Mouse (Mus musculus): ENCODE results near the gene Apool. TPM values are rescaled to one million over a fixed set of nuclear protein-coding genes. Genes with fewer than 3 reads are reported as not detected.

Apool gene
- polyA plus RNA-seq, 1 experiment, result 16.3 TPM

DNA sequence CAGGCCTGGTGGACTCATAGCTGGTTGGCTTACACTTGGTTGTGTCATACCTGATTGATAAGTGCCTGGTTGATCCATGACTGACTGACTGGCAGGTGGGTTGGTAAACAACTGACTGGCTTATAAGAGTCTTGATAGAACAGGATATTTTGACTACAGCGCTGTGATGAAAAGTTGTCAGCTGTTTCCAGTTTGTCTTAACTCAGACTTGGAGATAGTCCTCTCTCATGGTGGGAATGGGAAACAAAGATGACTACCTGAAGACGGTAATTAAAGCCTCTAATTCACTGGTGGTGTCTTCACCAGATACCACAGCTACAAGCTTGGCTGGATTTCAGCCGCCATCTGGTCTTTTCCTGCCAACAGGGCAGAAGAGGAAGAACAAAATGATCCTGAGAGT, 95.5 kb downstream of the Apool start, which contains the start of gene Satl1:
TSS of gene Satl1 (minus strand) at position 101 of the 400 bp plus-strand sequence.
- Histone ChIP-seq H3K36me3 (ENCODE audit: control insufficient read depth, insufficient read depth) (no peaks in the 10 kb centered on the region), H3K27me3 (ENCODE audit: control insufficient read depth, insufficient read depth, insufficient read length) (no peaks in the 10 kb centered on the region), H3K79me2 (ENCODE audit: control insufficient read depth, insufficient read depth) (no peaks in the 10 kb centered on the region), H3K4me2 (ENCODE audit: low read depth) (no peak within 1 kb of the TSS), H3ac (ENCODE audit: control insufficient read depth, insufficient read length) (no peak within 1 kb of the TSS), H3K4me3 (no peak within 1 kb of the TSS)
- TF ChIP-seq MAX (IDR thresholded peaks at IDR 0.05; ENCODE audit: low read depth) (no peak), USF1 (IDR thresholded peaks at IDR 0.05; ENCODE audit: low read depth) (no peak), E2F4 (IDR thresholded peaks at IDR 0.05; ENCODE audit: insufficient read depth) (no peak), SRF (IDR thresholded peaks at IDR 0.05; ENCODE audit: control insufficient read depth, insufficient read length, low read depth) (no peak), MYOD1 (IDR thresholded peaks at IDR 0.05; ENCODE audit: control insufficient read depth in 1 of 3, insufficient read length in 2 of 3, low read depth in 2 of 3) (no peak), POLR2AphosphoS2 (IDR thresholded peaks at IDR 0.05; ENCODE audit: insufficient read length, low read depth) (no peak), TCF3 (IDR thresholded peaks at IDR 0.05; ENCODE audit: insufficient read length, low read depth) (no peak), CEBPB (IDR thresholded peaks at IDR 0.05; ENCODE audit: insufficient read depth, poor library complexity, severe bottlenecking) (no peak), POLR2A (IDR thresholded peaks at IDR 0.05; ENCODE audit: insufficient read length, low read depth) (no peak), MYOG (IDR thresholded peaks at IDR 0.05; ENCODE audit: control insufficient read depth in 1 of 3, insufficient read depth in 1 of 3, insufficient read length in 2 of 3, low read depth in 2 of 3) (no peak)

- H3K4me3 ChIP-seq, result no peak overlapping the region
- no peak overlapping the region for H3ac ChIP-seq (ENCODE audit: control insufficient read depth, insufficient read length)
- no peaks in the 10 kb centered on the region for H3K27me3 ChIP-seq (ENCODE audit: control insufficient read depth, insufficient read depth, insufficient read length)
- H3K4me2 ChIP-seq (ENCODE audit: low read depth), result no peak overlapping the region
- no peaks in the 10 kb centered on the region for H3K79me2 ChIP-seq (ENCODE audit: control insufficient read depth, insufficient read depth)
- no peaks in the 10 kb centered on the region for H3K36me3 ChIP-seq (ENCODE audit: control insufficient read depth, insufficient read depth)
- no peak for TF ChIP-seq MAX (IDR thresholded peaks at IDR 0.05; ENCODE audit: low read depth)
- no peak for TF ChIP-seq USF1 (IDR thresholded peaks at IDR 0.05; ENCODE audit: low read depth)
- TF ChIP-seq CEBPB (IDR thresholded peaks at IDR 0.05; ENCODE audit: insufficient read depth, poor library complexity, severe bottlenecking), result no peak
- TF ChIP-seq MYOG (IDR thresholded peaks at IDR 0.05; ENCODE audit: control insufficient read depth in 1 of 3, insufficient read depth in 1 of 3, insufficient read length in 2 of 3, low read depth in 2 of 3), result no peak
- TF ChIP-seq REST (IDR thresholded peaks at IDR 0.05; ENCODE audit: insufficient read depth, insufficient read length), result no peak
- no peak for TF ChIP-seq POLR2AphosphoS2 (IDR thresholded peaks at IDR 0.05; ENCODE audit: insufficient read length, low read depth)
These were observed 101.2 kb downstream of the Apool start for GRCm38 (mm10) chrX:112412309-112412708.

Other genes with a start within 250 kb of the Apool start
- not detected for gene 4933403O08Rik, start 72.3 kb upstream of the Apool start, polyA plus RNA-seq (2012; fragmentation: generic; extraction: Trizol)
- not detected for gene Satl1, start 95.4 kb downstream of the Apool start, polyA plus RNA-seq (2012; fragmentation: generic; extraction: Trizol)
- gene 2010106E10Rik, start 183.9 kb downstream of the Apool start, polyA plus RNA-seq (2012; fragmentation: generic; extraction: Trizol), result not detected

All from myocyte (in vitro differentiated cells).